Mouse (Mus musculus) hindbrain, embryonic 11.5 days (tissue): ENCODE results near the gene Mapk12. TPM values are rescaled to one million over a fixed set of nuclear protein-coding genes. Genes with fewer than 3 reads are reported as not detected.

Experiments used
- ATAC-seq: fragments of 200-750 bp; cut with Nextera tagmentation; 2 replicates; pipeline ENCODE4 v1.8.0; 2017; ENCODE audit warnings: mild to moderate bottlenecking, moderate TSS enrichment, moderate library complexity; ENCODE audit not compliant: low FRiP score
- DNase-seq: peaks from one replicate; pipeline ENCODE4 v3.0.0-alpha.2; 2015; ENCODE audit warnings: low spot score
- H3K27ac ChIP-seq: fragments of 300-500 bp; sonication (generic); 2 replicates; pipeline ENCODE4 v1.5.1; 2014; ENCODE audit warnings: mild to moderate bottlenecking, low read depth, low read length
- H3K27me3 ChIP-seq: fragments of 300-500 bp; sonication (generic); 2 replicates; pipeline ENCODE4 v1.6.1; 2014; ENCODE audit warnings: mild to moderate bottlenecking, low read length, moderate library complexity, mixed read lengths; ENCODE audit not compliant: control insufficient read depth, insufficient read depth
- H3K36me3 ChIP-seq: fragments of 300-500 bp; sonication (generic); 2 replicates; pipeline ENCODE4 v1.6.1; 2014; ENCODE audit warnings: mild to moderate bottlenecking, low read length, moderate library complexity, mixed read lengths; ENCODE audit not compliant: control insufficient read depth, insufficient read depth
- H3K4me1 ChIP-seq: fragments of 300-500 bp; sonication (generic); replicated peaks from 2 replicates; pipeline ENCODE4 v1.6.1; 2014; ENCODE audit warnings: low read length, mixed read lengths; ENCODE audit not compliant: control insufficient read depth, insufficient read depth
- H3K4me2 ChIP-seq: fragments of 300-500 bp; sonication (generic); replicated peaks from 2 replicates; pipeline ENCODE4 v1.6.1; 2014; ENCODE audit warnings: mild to moderate bottlenecking, low read depth, low read length
- H3K4me3 ChIP-seq: fragments of 300-500 bp; sonication (generic); 2 replicates; pipeline ENCODE4 v1.5.1; 2014; ENCODE audit warnings: low read depth, low read length
- H3K9ac ChIP-seq: fragments of 300-500 bp; sonication (generic); 2 replicates; pipeline ENCODE4 v1.6.1; 2014; ENCODE audit warnings: low read depth, low read length
- H3K9me3 ChIP-seq: fragments of 300-500 bp; sonication (generic); 2 replicates; pipeline ENCODE4 v1.6.1; 2016; ENCODE audit warnings: low read length; ENCODE audit not compliant: control insufficient read depth
- WGBS: fragments of 180-500 bp; shearing (Covaris S2); extraction: QIAGEN DNeasy Blood & Tissue Kit; methylation state at CpG from one replicate; pipeline ENCODE4 v1.1.7; 2014; 5-methylcytosine and 5-hydroxymethylcytosine counted together
- polyA plus RNA-seq: library from polyadenylated mRNA; unstranded; fragments of >200 nt; fragmentation: Nextera tagmentation; extraction: Ambion mirVana; gene quantifications from 2 replicates; pipeline ENCODE4 v1.2.1, GENCODE M21; 2014

Gene Mapk12
- polyA plus RNA-seq, 1 experiment from 2014 or later, result 16.5 TPM

- no peak overlapping the region for H3K27ac ChIP-seq
- 5% methylated on average over 6 of the region's 6 CpGs for WGBS
- no peak for DNase-seq
- no peak for ATAC-seq
- H3K4me3 ChIP-seq, result peak overlapping the region; percentile 90
- no peaks in the 10 kb centered on the region for H3K27me3 ChIP-seq
- peaks cover 20% of the 10 kb centered on the region for H3K4me1 ChIP-seq
- H3K9me3 ChIP-seq, result no peaks in the 10 kb centered on the region
- peak overlapping the region; percentile 95 for H3K9ac ChIP-seq
- H3K4me2 ChIP-seq, result peak overlapping the region; percentile 90
- H3K36me3 ChIP-seq, result no peaks in the 10 kb centered on the region
These were observed 39.1 kb upstream of the Mapk12 start for GRCm38 (mm10) chr15:89179630-89179964.

- peak; percentile 63 for DNase-seq
- Histone ChIP-seq H3K4me2 (peak overlapping the region; percentile 90), H3K9ac (peak overlapping the region; percentile 95), H3K27ac (no peak overlapping the region), H3K4me3 (peak overlapping the region; percentile 90), H3K36me3 (no peaks in the 10 kb centered on the region), H3K27me3 (no peaks in the 10 kb centered on the region), H3K4me1 (peaks cover 22% of the 10 kb centered on the region), H3K9me3 (no peaks in the 10 kb centered on the region)
- 2% methylated on average over 16 of the region's 16 CpGs for WGBS
- ATAC-seq, result no peak; the same call in 1 of the 2 replicates
These were observed 38.6 kb upstream of the Mapk12 start for GRCm38 (mm10) chr15:89178954-89179629.

- Histone ChIP-seq H3K9me3 (no peaks in the 10 kb centered on the region), H3K27ac (no peak overlapping the region), H3K4me1 (peaks cover 27% of the 10 kb centered on the region), H3K9ac (peak overlapping the region; percentile 95; the same call in 1 of the 2 replicates), H3K27me3 (no peaks in the 10 kb centered on the region), H3K4me3 (peak overlapping the region; percentile 90; the same call in 1 of the 2 replicates), H3K4me2 (peak overlapping the region; percentile 90), H3K36me3 (no peaks in the 10 kb centered on the region)
- no peak for ATAC-seq
- no peak for DNase-seq
- 81% methylated on average over 7 of the region's 7 CpGs for WGBS
These were observed 37.9 kb upstream of the Mapk12 start for GRCm38 (mm10) chr15:89178260-89178860.

GRCm38 (mm10) chr15:89177576-89178259 is 37.2 kb upstream of the Mapk12 start:
- Histone ChIP-seq H3K4me2 (peak overlapping the region; percentile 11; the same call in 1 of the 2 replicates), H3K27ac (no peak overlapping the region), H3K9ac (no peak overlapping the region), H3K9me3 (no peaks in the 10 kb centered on the region), H3K4me3 (no peak overlapping the region), H3K36me3 (no peaks in the 10 kb centered on the region), H3K27me3 (no peaks in the 10 kb centered on the region), H3K4me1 (peaks cover 29% of the 10 kb centered on the region)
- DNase-seq (no peak), ATAC-seq (no peak)
- 64% methylated on average over 4 of the region's 4 CpGs for WGBS

GRCm38 (mm10) chr15:89177121-89177520 is 36.6 kb upstream of the Mapk12 start:
- Histone ChIP-seq H3K27ac (no peak overlapping the region), H3K9me3 (no peaks in the 10 kb centered on the region), H3K27me3 (no peaks in the 10 kb centered on the region), H3K9ac (no peak overlapping the region), H3K4me3 (no peak overlapping the region), H3K36me3 (no peaks in the 10 kb centered on the region), H3K4me2 (peak overlapping the region; percentile 11; the same call in 1 of the 2 replicates), H3K4me1 (peaks cover 33% of the 10 kb centered on the region)
- 14% methylated on average over 5 of the region's 5 CpGs for WGBS
- DNase-seq, result no peak
- ATAC-seq, result no peak

GRCm38 (mm10) chr15:89175411-89176155 is 35.1 kb upstream of the Mapk12 start:
- no peaks in the 10 kb centered on the region for H3K27me3 ChIP-seq
- 88% methylated on average over 13 of the region's 13 CpGs for WGBS
- H3K9ac ChIP-seq, result no peak overlapping the region
- H3K9me3 ChIP-seq, result no peaks in the 10 kb centered on the region
- H3K27ac ChIP-seq, result no peak overlapping the region
- DNase-seq (no peak), ATAC-seq (no peak)
- H3K36me3 ChIP-seq, result no peaks in the 10 kb centered on the region
- peaks cover 31% of the 10 kb centered on the region for H3K4me1 ChIP-seq
- no peak overlapping the region for H3K4me3 ChIP-seq
- no peak overlapping the region for H3K4me2 ChIP-seq

- Histone ChIP-seq H3K27me3 (no peaks in the 10 kb centered on the region), H3K4me2 (no peak overlapping the region), H3K4me3 (no peak overlapping the region), H3K36me3 (no peaks in the 10 kb centered on the region), H3K27ac (no peak overlapping the region), H3K9ac (no peak overlapping the region), H3K4me1 (peaks cover 31% of the 10 kb centered on the region), H3K9me3 (no peaks in the 10 kb centered on the region)
- DNase-seq (no peak), ATAC-seq (no peak)
- 68% methylated on average over 11 of the region's 11 CpGs for WGBS
These were observed 34.4 kb upstream of the Mapk12 start for GRCm38 (mm10) chr15:89174889-89175339.

GRCm38 (mm10) chr15:89173906-89174214 is 33.4 kb upstream of the Mapk12 start:
- Histone ChIP-seq H3K4me1 (peaks cover 36% of the 10 kb centered on the region), H3K36me3 (no peaks in the 10 kb centered on the region), H3K9me3 (no peaks in the 10 kb centered on the region), H3K27me3 (no peaks in the 10 kb centered on the region), H3K4me2 (peak overlapping the region; percentile 100), H3K4me3 (peak overlapping the region; percentile 52), H3K27ac (no peak overlapping the region), H3K9ac (peak overlapping the region; percentile 73)
- WGBS, result under 1% methylated on average over 15 of the region's 15 CpGs
- DNase-seq (peak; percentile 73), ATAC-seq (peak; percentile 61)
